37 mouse cellular contexts compared by ENCODE assay signal in the genomic region with DNA sequence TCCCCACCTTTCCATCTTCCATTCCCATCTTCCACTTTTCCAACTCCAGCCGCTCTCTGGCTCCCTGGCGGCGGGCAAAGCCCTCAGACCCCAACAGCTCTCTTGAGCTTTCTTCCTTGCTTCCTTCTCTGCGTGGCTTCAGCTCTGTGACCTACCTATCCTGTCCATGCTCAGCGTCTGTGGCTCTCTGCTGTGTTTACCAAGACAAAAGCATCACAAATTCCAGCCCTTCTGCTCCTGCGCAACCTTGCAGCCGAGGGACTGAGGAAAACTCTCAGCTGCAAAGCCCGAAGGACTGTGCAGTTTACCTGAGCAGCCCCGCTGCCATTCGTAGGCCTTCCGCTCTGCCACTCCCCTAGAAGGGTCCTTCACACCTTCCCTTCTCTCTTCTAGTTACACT. TPM values are rescaled to one million over a fixed set of nuclear protein-coding genes. Genes with fewer than 3 reads are reported as not detected.
A peak's percentile ranks its signal among the peaks of the same experiment; 100 is the strongest.
DNase-seq lines count a peak whose midpoint lies in the region; ATAC-seq and TF ChIP-seq lines count a peak whose summit lies in the region.
"Had no signal": no experiment of that assay in that cellular context is flagged by ENCODE, and none has a peak within 500 bp of the region (broad histone marks: within the 10 kb centered on the region; RNA-seq: fewer than 3 reads in every experiment).

No protein-coding gene starts in this region.

- peak; percentile 46 for ATAC-seq in lung, postnatal 0 days
- ATAC-seq: activated CD4-positive, CD25-positive, alpha-beta regulatory T cell, adult 4 months; forebrain, embryonic 13.5 days; forebrain, embryonic 16.5 days; hindbrain, postnatal 0 days; inflammation-experienced regulatory T-cells, adult 6 months; intestine, embryonic 16.5 days; Patski had no signal

- no peak overlapping the region for H3K4me2 ChIP-seq in lung, postnatal 0 days (replicated peaks; ENCODE audit: low read depth, low read length)
- H3K4me2 ChIP-seq: embryonic facial prominence, embryonic 13.5 days; forebrain, embryonic 13.5 days; heart, embryonic 13.5 days; hindbrain, embryonic 14.5 days had no signal

- no peak overlapping the region for H3K9ac ChIP-seq in lung, postnatal 0 days (replicated peaks; ENCODE audit: low read depth)
- H3K9ac ChIP-seq: embryonic facial prominence, embryonic 13.5 days; forebrain, embryonic 13.5 days; heart, embryonic 13.5 days; hindbrain, embryonic 14.5 days had no signal

- no peak overlapping the region for H3K27ac ChIP-seq in lung, postnatal 0 days (ENCODE audit: low read length)
- H3K27ac ChIP-seq: embryonic facial prominence, embryonic 10.5 days; embryonic facial prominence, embryonic 13.5 days; forebrain, embryonic 13.5 days; gastrocnemius, adult 2 months; heart, embryonic 10.5 days; heart, embryonic 13.5 days; hindbrain, embryonic 14.5 days; hindbrain, postnatal 0 days had no signal

- WGBS in lung, postnatal 0 days, result 50% methylated on average over 11 of the region's 11 CpGs

- TF ChIP-seq EP300 in lung, postnatal 0 days (IDR thresholded peaks at IDR 0.05), result no peak

- TF ChIP-seq CTCF in lung, postnatal 0 days (IDR thresholded peaks at IDR 0.05), result no peak

- no peaks in the 10 kb centered on the region for H3K27me3 ChIP-seq in lung, postnatal 0 days (replicated peaks; ENCODE audit: insufficient read depth, low read length)
- H3K27me3 ChIP-seq: embryonic facial prominence, embryonic 13.5 days; forebrain, embryonic 13.5 days; heart, embryonic 13.5 days; Patski had no signal

- H3K4me3 ChIP-seq in lung, postnatal 0 days (ENCODE audit: low read depth, low read length), result no peak overlapping the region
- H3K4me3 ChIP-seq: embryonic facial prominence, embryonic 10.5 days; embryonic facial prominence, embryonic 13.5 days; erythroblast, embryonic 14.5 days; forebrain, embryonic 13.5 days; gastrocnemius, adult 2 months; heart, embryonic 10.5 days; heart, embryonic 13.5 days had no signal

- H3K4me1 ChIP-seq in lung, postnatal 0 days (ENCODE audit: insufficient read depth, low read depth, low read length), result no peaks in the 10 kb centered on the region
- H3K4me1 ChIP-seq: forebrain, embryonic 13.5 days; heart, embryonic 13.5 days had no signal

- no peaks in the 10 kb centered on the region for H3K9me3 ChIP-seq in lung, postnatal 0 days (ENCODE audit: low read length)
- H3K9me3 ChIP-seq: embryonic facial prominence, embryonic 13.5 days; forebrain, embryonic 13.5 days; G1E; heart, embryonic 10.5 days; heart, embryonic 13.5 days had no signal

- no peaks in the 10 kb centered on the region for H3K36me3 ChIP-seq in lung, postnatal 0 days (ENCODE audit: insufficient read depth, low read length)
- H3K36me3 ChIP-seq: embryonic facial prominence, embryonic 10.5 days; embryonic facial prominence, embryonic 13.5 days; G1E; heart, embryonic 10.5 days; heart, embryonic 13.5 days had no signal

- peak; percentile 46 for DNase-seq in heart, adult 11 months
- no peak for DNase-seq in heart, adult 8-10 months (ENCODE audit: low spot score)
- DNase-seq in lung, postnatal 0 days (ENCODE audit: low spot score), result no peak
- DNase-seq in lung, postnatal 14 days, result no peak
- DNase-seq in R1 (ENCODE audit: low read depth, low spot score), result peak; percentile 86
- no peak for DNase-seq in adrenal gland, adult 18-20 months (ENCODE audit: low spot score in 2 of 2)
- DNase-seq in adrenal gland, postnatal 36 days, result no peak
- DNase-seq: adrenal gland, postnatal 10 days; cerebellum, adult 11-12 months; cerebellum, adult 8-10 months; cerebellum, postnatal 10 days; cerebellum, postnatal 36 days; embryo, embryonic 11 days; gastrocnemius, adult 2 months; gastrocnemius, postnatal 14 days; heart, adult 18-20 months; heart, postnatal 14 days; heart, postnatal 4 days had no signal

RNA-seq across cellular contexts. Expression of a gene that starts 38.9 kb away (rescaled TPM):
- 1 to 10 TPM; 2.2 to 3.6 (median 3.1) TPM for total RNA-seq in heart, adult 8-10 months (2022)
- polyA plus RNA-seq in lung, postnatal 0 days (2015; fragmentation: Nextera tagmentation; extraction: Ambion mirVana), result 8.8 and 9.9 TPM in 2 replicates
- 1 to 10 TPM; 4.0 to 5.2 TPM for total RNA-seq in adrenal gland, adult 18-20 months (2021)
- 1 to 10 TPM; 4.7 to 5.4 TPM for total RNA-seq in adrenal gland, postnatal 36 days (2021)
- polyA plus RNA-seq: G1E had no signal

RNA-seq across cellular contexts. Expression of a gene that starts 46.3 kb away (rescaled TPM):
- total RNA-seq in heart, adult 8-10 months (2022), result not detected
- not detected in 2 replicates for polyA plus RNA-seq in lung, postnatal 0 days (2015; fragmentation: Nextera tagmentation; extraction: Ambion mirVana)
- not detected for total RNA-seq in adrenal gland, adult 18-20 months (2021)
- not detected for total RNA-seq in adrenal gland, postnatal 36 days (2021)
- total RNA-seq: adrenal gland, postnatal 10 days; adrenal gland, postnatal 4 days; G1E; gastrocnemius, adult 2 months; gastrocnemius, postnatal 14 days; gastrocnemius, postnatal 4 days; heart, adult 18-20 months; heart, postnatal 14 days; heart, postnatal 4 days; hindbrain, postnatal 0 days had no signal
- polyA plus RNA-seq: activated CD4-positive, CD25-positive, alpha-beta regulatory T cell, adult 4 months; cortical plate, adult 2 months; embryonic facial prominence, embryonic 10.5 days; embryonic facial prominence, embryonic 13.5 days; erythroblast, embryonic 14.5 days; forebrain, embryonic 13.5 days; forebrain, embryonic 16.5 days; G1E; heart, embryonic 10.5 days; heart, embryonic 13.5 days; heart, embryonic 16.5 days; hindbrain, embryonic 11.5 days; hindbrain, embryonic 14.5 days; hindbrain, postnatal 0 days; inflammation-experienced regulatory T-cells, adult 6 months; intestine, embryonic 16.5 days; Patski had no signal

RNA-seq across cellular contexts. Expression of a gene that starts 56.7 kb away (rescaled TPM):
- total RNA-seq in heart, adult 8-10 months (2022), result 1 to 10 TPM in 1 of 4 experiments, under 1 TPM in 3; 0.71 to 1.7 (median 0.87) TPM
- polyA plus RNA-seq in lung, postnatal 0 days (2015; fragmentation: Nextera tagmentation; extraction: Ambion mirVana), result 2.3 and 2.6 TPM in 2 replicates
- total RNA-seq in adrenal gland, adult 18-20 months (2021), result under 1 TPM; 0.36 to 0.83 TPM
- total RNA-seq in adrenal gland, postnatal 36 days (2021), result under 1 TPM; 0.23 to 0.86 TPM
- polyA plus RNA-seq: activated CD4-positive, CD25-positive, alpha-beta regulatory T cell, adult 4 months; erythroblast, embryonic 14.5 days; G1E; inflammation-experienced regulatory T-cells, adult 6 months had no signal

Comparison
In these comparisons a context has a peak if more than half of its experiments do, and no peak if none do; other contexts are left out.
1. DNase-seq: peak in heart, adult 11 months (single experiment) and R1 (single experiment); none in heart, adult 8-10 months (single experiment), lung, postnatal 0 days (single experiment), lung, postnatal 14 days (single experiment), adrenal gland, adult 18-20 months (0 of 2) and adrenal gland, postnatal 36 days (0 of 2).